Mouse (Mus musculus): ENCODE measurements around the gene Mst1. TPM values are rescaled to one million over a fixed set of nuclear protein-coding genes. Genes with fewer than 3 reads are reported as not detected.

The Mst1 gene
- polyA plus RNA-seq, 1 experiment, result 0.65 TPM

- H3K36me3 ChIP-seq (ENCODE audit: control insufficient read depth, insufficient read depth), result no peaks in the 10 kb centered on the region
- H3ac ChIP-seq (ENCODE audit: control insufficient read depth, insufficient read length), result no peak overlapping the region
- no peaks in the 10 kb centered on the region for H3K27me3 ChIP-seq (ENCODE audit: control insufficient read depth, insufficient read depth, insufficient read length)
- no peak overlapping the region for H3K4me2 ChIP-seq (ENCODE audit: low read depth)
- TF ChIP-seq SRF (IDR thresholded peaks at IDR 0.05; ENCODE audit: control insufficient read depth, insufficient read length, low read depth) (no peak), MAX (IDR thresholded peaks at IDR 0.05; ENCODE audit: low read depth) (no peak), REST (IDR thresholded peaks at IDR 0.05; ENCODE audit: insufficient read depth, insufficient read length) (no peak), TCF3 (IDR thresholded peaks at IDR 0.05; ENCODE audit: insufficient read length, low read depth) (no peak), TCF12 (IDR thresholded peaks at IDR 0.05; ENCODE audit: insufficient read depth, poor library complexity, severe bottlenecking) (no peak), CEBPB (IDR thresholded peaks at IDR 0.05; ENCODE audit: insufficient read depth, poor library complexity, severe bottlenecking) (no peak), MYOG (IDR thresholded peaks at IDR 0.05; ENCODE audit: control insufficient read depth in 1 of 3, insufficient read depth in 1 of 3, insufficient read length in 2 of 3, low read depth in 2 of 3) (peak in 1 of 3 experiments; percentile 49), MYOD1 (IDR thresholded peaks at IDR 0.05; ENCODE audit: control insufficient read depth in 1 of 3, insufficient read length in 2 of 3, low read depth in 2 of 3) (peak in 2 of 3 experiments; percentile 53 to 83)
- no peaks in the 10 kb centered on the region for H3K79me2 ChIP-seq (ENCODE audit: control insufficient read depth, insufficient read depth)
- no peak overlapping the region for H3K4me3 ChIP-seq
Observed at GRCm38 (mm10) chr9:108111101-108111592, 30.9 kb downstream of the Mst1 start.

GRCm38 (mm10) chr9:108111593-108112121 is 31.4 kb downstream of the Mst1 start:
- Histone ChIP-seq H3K79me2 (ENCODE audit: control insufficient read depth, insufficient read depth) (no peaks in the 10 kb centered on the region), H3K4me3 (no peak overlapping the region), H3K4me2 (ENCODE audit: low read depth) (no peak overlapping the region), H3K27me3 (ENCODE audit: control insufficient read depth, insufficient read depth, insufficient read length) (no peaks in the 10 kb centered on the region), H3K36me3 (ENCODE audit: control insufficient read depth, insufficient read depth) (no peaks in the 10 kb centered on the region), H3ac (ENCODE audit: control insufficient read depth, insufficient read length) (no peak overlapping the region)
- TF ChIP-seq REST (IDR thresholded peaks at IDR 0.05; ENCODE audit: insufficient read depth, insufficient read length), result no peak
- no peak for TF ChIP-seq USF1 (IDR thresholded peaks at IDR 0.05; ENCODE audit: low read depth)
- no peak for TF ChIP-seq MYOD1 (IDR thresholded peaks at IDR 0.05; ENCODE audit: control insufficient read depth in 1 of 3, insufficient read length in 2 of 3, low read depth in 2 of 3)
- TF ChIP-seq E2F4 (IDR thresholded peaks at IDR 0.05; ENCODE audit: insufficient read depth), result no peak
- no peak for TF ChIP-seq TCF3 (IDR thresholded peaks at IDR 0.05; ENCODE audit: insufficient read length, low read depth)
- TF ChIP-seq POLR2A (IDR thresholded peaks at IDR 0.05; ENCODE audit: insufficient read length, low read depth), result no peak
- TF ChIP-seq SRF (IDR thresholded peaks at IDR 0.05; ENCODE audit: control insufficient read depth, insufficient read length, low read depth), result no peak
- TF ChIP-seq CEBPB (IDR thresholded peaks at IDR 0.05; ENCODE audit: insufficient read depth, poor library complexity, severe bottlenecking), result no peak
- TF ChIP-seq POLR2AphosphoS2 (IDR thresholded peaks at IDR 0.05; ENCODE audit: insufficient read length, low read depth), result no peak
- TF ChIP-seq MAX (IDR thresholded peaks at IDR 0.05; ENCODE audit: low read depth), result no peak
- no peak for TF ChIP-seq TCF12 (IDR thresholded peaks at IDR 0.05; ENCODE audit: insufficient read depth, poor library complexity, severe bottlenecking)
- TF ChIP-seq MYOG (IDR thresholded peaks at IDR 0.05; ENCODE audit: control insufficient read depth in 1 of 3, insufficient read depth in 1 of 3, insufficient read length in 2 of 3, low read depth in 2 of 3), result no peak

GRCm38 (mm10) chr9:108112719-108113340 is 32.6 kb downstream of the Mst1 start:
- Histone ChIP-seq H3K79me2 (ENCODE audit: control insufficient read depth, insufficient read depth) (no peaks in the 10 kb centered on the region), H3K4me2 (ENCODE audit: low read depth) (no peak overlapping the region), H3K27me3 (ENCODE audit: control insufficient read depth, insufficient read depth, insufficient read length) (no peaks in the 10 kb centered on the region), H3K4me3 (no peak overlapping the region), H3ac (ENCODE audit: control insufficient read depth, insufficient read length) (no peak overlapping the region), H3K36me3 (ENCODE audit: control insufficient read depth, insufficient read depth) (no peaks in the 10 kb centered on the region)
- TF ChIP-seq MAX (IDR thresholded peaks at IDR 0.05; ENCODE audit: low read depth), result no peak
- TF ChIP-seq CEBPB (IDR thresholded peaks at IDR 0.05; ENCODE audit: insufficient read depth, poor library complexity, severe bottlenecking), result no peak
- no peak for TF ChIP-seq E2F4 (IDR thresholded peaks at IDR 0.05; ENCODE audit: insufficient read depth)
- TF ChIP-seq MYOD1 (IDR thresholded peaks at IDR 0.05; ENCODE audit: control insufficient read depth in 1 of 3, insufficient read length in 2 of 3, low read depth in 2 of 3), result no peak
- no peak for TF ChIP-seq SRF (IDR thresholded peaks at IDR 0.05; ENCODE audit: control insufficient read depth, insufficient read length, low read depth)
- TF ChIP-seq MYOG (IDR thresholded peaks at IDR 0.05; ENCODE audit: control insufficient read depth in 1 of 3, insufficient read depth in 1 of 3, insufficient read length in 2 of 3, low read depth in 2 of 3), result no peak

- no peak for TF ChIP-seq MYOG (IDR thresholded peaks at IDR 0.05; ENCODE audit: control insufficient read depth in 1 of 3, insufficient read depth in 1 of 3, insufficient read length in 2 of 3, low read depth in 2 of 3)
- no peak for TF ChIP-seq USF1 (IDR thresholded peaks at IDR 0.05; ENCODE audit: low read depth)
- no peak for TF ChIP-seq TCF12 (IDR thresholded peaks at IDR 0.05; ENCODE audit: insufficient read depth, poor library complexity, severe bottlenecking)
- TF ChIP-seq CEBPB (IDR thresholded peaks at IDR 0.05; ENCODE audit: insufficient read depth, poor library complexity, severe bottlenecking), result no peak
- TF ChIP-seq MYOD1 (IDR thresholded peaks at IDR 0.05; ENCODE audit: control insufficient read depth in 1 of 3, insufficient read length in 2 of 3, low read depth in 2 of 3), result no peak
- TF ChIP-seq POLR2A (IDR thresholded peaks at IDR 0.05; ENCODE audit: insufficient read length, low read depth), result no peak
- TF ChIP-seq SRF (IDR thresholded peaks at IDR 0.05; ENCODE audit: control insufficient read depth, insufficient read length, low read depth), result no peak
- TF ChIP-seq TCF3 (IDR thresholded peaks at IDR 0.05; ENCODE audit: insufficient read length, low read depth), result no peak
- TF ChIP-seq POLR2AphosphoS2 (IDR thresholded peaks at IDR 0.05; ENCODE audit: insufficient read length, low read depth), result no peak
- no peak for TF ChIP-seq REST (IDR thresholded peaks at IDR 0.05; ENCODE audit: insufficient read depth, insufficient read length)
- no peak for TF ChIP-seq E2F4 (IDR thresholded peaks at IDR 0.05; ENCODE audit: insufficient read depth)
- no peak for TF ChIP-seq MAX (IDR thresholded peaks at IDR 0.05; ENCODE audit: low read depth)
- Histone ChIP-seq H3K27me3 (ENCODE audit: control insufficient read depth, insufficient read depth, insufficient read length) (no peaks in the 10 kb centered on the region), H3K36me3 (ENCODE audit: control insufficient read depth, insufficient read depth) (no peaks in the 10 kb centered on the region), H3ac (ENCODE audit: control insufficient read depth, insufficient read length) (no peak overlapping the region), H3K4me2 (ENCODE audit: low read depth) (no peak overlapping the region), H3K79me2 (ENCODE audit: control insufficient read depth, insufficient read depth) (no peaks in the 10 kb centered on the region), H3K4me3 (no peak overlapping the region)
Observed at GRCm38 (mm10) chr9:108115290-108116077, 35.2 kb downstream of the Mst1 start.
